Mouse (Mus musculus): ENCODE measurements around the gene Kcnip2. TPM values are rescaled to one million over a fixed set of nuclear protein-coding genes. Genes with fewer than 3 reads are reported as not detected.

The Kcnip2 gene
- polyA plus RNA-seq (2016; fragmentation: Nextera tagmentation; extraction: Ambion mirVana) = 0.71 and 0.86 TPM in 2 replicates

DNA sequence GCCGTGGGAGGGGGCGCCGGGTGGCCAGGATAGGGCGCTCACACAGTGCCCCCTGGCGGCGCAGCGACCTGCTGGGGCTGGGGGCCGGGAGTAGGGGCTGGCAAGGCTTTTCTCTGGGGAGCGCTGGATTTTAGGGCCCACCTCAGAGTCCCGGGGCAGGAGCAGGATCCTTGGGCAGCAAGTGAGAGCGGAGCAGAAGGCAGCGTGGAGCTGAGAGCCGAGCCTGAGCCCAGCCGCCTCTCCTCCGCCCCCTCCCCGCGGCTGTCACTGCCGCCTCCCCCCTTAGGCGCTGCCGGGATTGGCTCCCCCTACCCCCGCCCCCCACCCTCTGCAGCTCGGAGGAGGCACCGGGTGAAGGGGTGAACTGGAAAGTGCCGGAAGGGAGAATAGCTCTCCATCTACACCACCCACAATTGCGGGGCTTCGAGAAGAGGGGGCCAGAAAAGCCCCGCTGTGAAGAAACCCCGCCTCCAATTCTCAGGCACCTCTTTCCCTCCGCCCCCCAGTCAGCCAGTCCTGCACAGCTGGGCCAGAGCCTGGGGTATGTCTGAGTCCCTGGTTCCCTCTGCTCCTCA is at the start of gene Kcnip2:
Gene Kcnip2, minus strand, starts transcription at position 231 of the 575 bp plus-strand sequence.
- peak within 1 kb of the TSS; percentile 66 for H3K27ac ChIP-seq
- peak within 1 kb of the TSS; percentile 56 for H3K4me3 ChIP-seq
- peaks cover 68% of the 10 kb centered on the region for H3K4me1 ChIP-seq
- no peaks in the 10 kb centered on the region for H3K9me3 ChIP-seq
- peaks cover 72% of the 10 kb centered on the region for H3K27me3 ChIP-seq (ENCODE audit: poor library complexity, severe bottlenecking)
- DNase-seq (ENCODE audit: extremely low spot score, low spot score) = peak; percentile 39
- WGBS = under 1% methylated on average over 29 of the region's 29 CpGs
- H3K36me3 ChIP-seq (replicated peaks) = peaks cover 8% of the 10 kb centered on the region; the same call in 1 of the 2 replicates

DNA sequence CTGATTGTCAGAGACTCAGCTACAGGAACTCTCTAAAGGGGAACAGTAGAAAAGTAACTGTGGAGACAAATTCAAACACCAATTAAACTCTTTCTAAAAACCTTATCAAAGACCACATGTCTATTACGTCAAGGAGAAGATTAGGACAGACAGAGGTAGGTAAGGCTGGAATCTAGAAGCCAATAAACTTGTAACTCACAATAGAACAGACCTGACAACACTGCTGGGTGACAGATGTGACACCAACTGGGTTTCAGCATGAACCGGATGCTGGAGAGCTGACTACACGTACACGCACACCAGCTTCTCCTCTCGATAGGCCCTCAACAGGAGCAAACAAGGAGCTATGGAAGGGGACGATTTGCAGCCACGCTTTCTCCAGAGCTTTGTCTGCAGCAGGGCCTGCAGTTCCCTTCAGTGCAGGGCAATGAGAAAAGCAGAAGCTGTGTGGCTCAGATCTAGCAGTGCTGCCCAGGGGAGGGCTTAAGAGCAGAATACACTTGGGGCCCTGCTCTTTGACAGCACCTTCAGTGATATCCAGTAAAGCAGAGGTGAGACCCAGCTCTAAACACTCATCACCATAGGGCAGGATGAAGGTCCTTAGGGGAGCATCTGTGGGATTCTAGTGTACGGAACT is 39.5 kb upstream of the Kcnip2 start:
- H3K27me3 ChIP-seq (ENCODE audit: poor library complexity, severe bottlenecking) = no peaks in the 10 kb centered on the region
- H3K4me1 ChIP-seq = peaks cover 16% of the 10 kb centered on the region; the same call in 1 of the 2 replicates
- no peaks in the 10 kb centered on the region for H3K36me3 ChIP-seq (replicated peaks)
- no peaks in the 10 kb centered on the region for H3K9me3 ChIP-seq
- 79% methylated on average over 8 of the region's 8 CpGs for WGBS
- no peak for DNase-seq (ENCODE audit: extremely low spot score, low spot score)
- H3K27ac ChIP-seq = no peak overlapping the region
- no peak overlapping the region for H3K4me3 ChIP-seq

GRCm38 (mm10) chr19:45854521-45854920 is 38.7 kb upstream of the Kcnip2 start:
- no peak overlapping the region for H3K4me3 ChIP-seq
- no peaks in the 10 kb centered on the region for H3K36me3 ChIP-seq (replicated peaks)
- DNase-seq (ENCODE audit: extremely low spot score, low spot score) = no peak
- H3K9me3 ChIP-seq = no peaks in the 10 kb centered on the region
- WGBS = 83% methylated on average over 7 of the region's 7 CpGs
- peaks cover 16% of the 10 kb centered on the region; the same call in 1 of the 2 replicates for H3K4me1 ChIP-seq
- H3K27ac ChIP-seq = no peak overlapping the region
- H3K27me3 ChIP-seq (ENCODE audit: poor library complexity, severe bottlenecking) = no peaks in the 10 kb centered on the region

DNA sequence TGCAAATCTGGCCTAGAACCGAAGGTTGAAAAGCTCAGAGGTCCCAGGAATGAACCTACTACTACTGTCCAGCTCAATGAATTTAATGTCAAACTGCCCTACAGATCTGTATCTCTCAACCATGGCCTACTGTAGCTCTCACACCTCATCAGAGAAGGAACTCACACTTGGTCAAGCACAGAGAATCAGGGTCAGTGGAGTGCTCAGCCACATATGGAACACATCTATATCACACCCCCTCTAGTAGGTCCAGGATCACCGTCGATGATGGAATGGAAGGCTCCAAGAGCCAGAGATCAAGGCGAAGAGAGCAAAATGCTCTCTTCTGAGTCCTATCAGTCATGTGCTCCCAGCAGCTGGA is 31.9 kb upstream of the Kcnip2 start:
- Histone ChIP-seq H3K27me3 (ENCODE audit: poor library complexity, severe bottlenecking) (no peaks in the 10 kb centered on the region), H3K27ac (no peak overlapping the region)
- no peak for DNase-seq (ENCODE audit: extremely low spot score, low spot score)

DNA sequence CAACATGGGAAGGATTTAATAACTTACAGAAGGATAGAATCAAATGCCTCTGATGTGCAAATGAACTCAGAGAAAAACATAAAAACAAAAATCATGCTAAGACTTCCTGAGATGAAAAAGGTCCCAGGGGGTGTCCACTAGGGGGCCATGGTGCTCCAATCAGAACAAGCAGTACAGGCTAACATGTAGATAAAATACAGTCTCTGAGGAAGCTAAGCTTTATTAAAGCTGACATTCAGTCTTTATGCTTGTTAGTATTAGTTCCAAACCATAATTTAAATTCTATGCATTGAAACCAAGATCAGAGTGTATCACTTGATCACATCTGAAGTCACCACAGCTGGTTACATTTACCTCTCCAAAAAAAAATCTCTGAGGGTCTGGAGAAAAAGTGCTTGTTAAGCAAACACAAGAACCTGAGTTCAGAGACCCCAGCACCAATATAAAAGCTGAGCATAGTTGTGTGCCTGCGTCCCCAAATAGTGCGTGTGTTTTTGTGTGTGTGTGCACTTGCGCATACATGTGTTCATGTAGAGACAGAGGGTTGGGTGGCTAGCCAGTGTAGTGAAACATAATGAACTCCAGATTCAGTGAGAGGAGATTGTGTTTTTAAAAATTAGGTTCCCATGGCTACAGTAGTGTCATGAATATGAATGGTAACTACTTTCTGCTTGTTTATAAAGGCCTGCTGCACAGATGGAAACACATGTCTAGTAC is 31.3 kb upstream of the Kcnip2 start:
- Histone ChIP-seq H3K27ac (no peak overlapping the region), H3K36me3 (replicated peaks) (no peaks in the 10 kb centered on the region), H3K9me3 (no peaks in the 10 kb centered on the region), H3K4me3 (no peak overlapping the region), H3K4me1 (peaks cover 28% of the 10 kb centered on the region), H3K27me3 (ENCODE audit: poor library complexity, severe bottlenecking) (no peaks in the 10 kb centered on the region)
- WGBS = 98% methylated on average over 3 of the region's 3 CpGs
- DNase-seq (ENCODE audit: extremely low spot score, low spot score) = no peak

More for the DNA sequence above, 31.9 kb upstream of the Kcnip2 start:
- Histone ChIP-seq H3K4me3 (no peak overlapping the region), H3K36me3 (replicated peaks) (no peaks in the 10 kb centered on the region), H3K4me1 (peaks cover 28% of the 10 kb centered on the region), H3K9me3 (no peaks in the 10 kb centered on the region)
- WGBS = 96% methylated on average over 4 of the region's 4 CpGs

DNA sequence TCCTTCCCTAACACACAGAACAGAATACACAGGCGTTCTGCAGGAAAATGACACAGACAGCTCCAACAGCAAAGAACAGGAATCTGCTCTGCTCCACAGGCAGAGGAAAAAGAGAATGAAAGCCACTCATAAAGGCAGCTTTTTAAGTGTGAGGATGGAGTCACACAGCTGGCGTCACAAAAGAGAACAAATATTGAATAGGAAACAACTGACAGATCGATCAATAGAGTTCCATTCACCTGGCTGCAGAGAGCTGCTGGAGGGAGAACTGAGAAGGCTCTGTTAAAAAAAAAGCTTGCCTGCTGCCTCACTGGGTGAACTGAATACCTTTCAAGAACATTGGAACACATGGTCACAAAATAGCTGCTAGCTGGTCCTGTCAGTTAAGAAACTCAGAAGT is 28.3 kb upstream of the Kcnip2 start:
- Histone ChIP-seq H3K4me1 (peaks cover 25% of the 10 kb centered on the region), H3K4me3 (no peak overlapping the region), H3K36me3 (replicated peaks) (no peaks in the 10 kb centered on the region), H3K9me3 (no peaks in the 10 kb centered on the region), H3K27ac (no peak overlapping the region), H3K27me3 (ENCODE audit: poor library complexity, severe bottlenecking) (no peaks in the 10 kb centered on the region)
- DNase-seq (ENCODE audit: extremely low spot score, low spot score) = no peak
- 40% methylated on average over 3 of the region's 3 CpGs for WGBS

DNA sequence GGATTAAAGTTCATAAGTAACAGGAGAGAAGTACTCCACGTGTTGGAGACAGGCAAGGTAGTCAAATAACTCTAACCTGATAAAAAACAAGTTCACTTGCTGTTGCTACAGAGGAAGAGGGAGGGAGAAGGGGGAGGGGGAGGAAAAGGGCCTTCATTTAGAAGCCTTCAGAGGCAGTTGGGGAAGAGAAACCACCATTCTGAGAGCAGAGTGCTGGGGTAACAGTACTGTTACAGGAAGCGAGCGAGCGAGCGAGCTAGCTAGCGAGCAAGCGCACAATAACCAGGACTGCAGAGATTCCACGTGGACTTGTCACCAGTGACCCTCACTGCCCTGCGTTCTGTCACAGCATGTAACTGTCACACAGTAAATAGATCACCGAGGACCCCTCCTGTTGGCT is 27.6 kb upstream of the Kcnip2 start:
- Histone ChIP-seq H3K27ac (peak overlapping the region; percentile 8; the same call in 1 of the 2 replicates), H3K4me1 (peaks cover 25% of the 10 kb centered on the region), H3K4me3 (no peak overlapping the region), H3K36me3 (replicated peaks) (no peaks in the 10 kb centered on the region), H3K27me3 (ENCODE audit: poor library complexity, severe bottlenecking) (no peaks in the 10 kb centered on the region), H3K9me3 (no peaks in the 10 kb centered on the region)
- 36% methylated on average over 10 of the region's 10 CpGs for WGBS
- no peak for DNase-seq (ENCODE audit: extremely low spot score, low spot score)

- no peaks in the 10 kb centered on the region for H3K9me3 ChIP-seq
- no peak for DNase-seq (ENCODE audit: extremely low spot score, low spot score)
- H3K4me3 ChIP-seq = no peak overlapping the region
- H3K36me3 ChIP-seq (replicated peaks) = no peaks in the 10 kb centered on the region
- 87% methylated on average over 12 of the region's 12 CpGs for WGBS
- no peaks in the 10 kb centered on the region for H3K4me1 ChIP-seq
- no peaks in the 10 kb centered on the region for H3K27me3 ChIP-seq (ENCODE audit: poor library complexity, severe bottlenecking)
- H3K27ac ChIP-seq = no peak overlapping the region
Observed at GRCm38 (mm10) chr19:45837050-45837994, 21.5 kb upstream of the Kcnip2 start.

- no peaks in the 10 kb centered on the region for H3K36me3 ChIP-seq (replicated peaks)
- no peaks in the 10 kb centered on the region for H3K9me3 ChIP-seq
- no peak for DNase-seq (ENCODE audit: extremely low spot score, low spot score)
- no peaks in the 10 kb centered on the region for H3K4me1 ChIP-seq
- WGBS = 90% methylated on average over 10 of the region's 10 CpGs
- H3K27ac ChIP-seq = 0 out of 2 replicates have a peak overlapping the region, but pooled peaks have one; percentile 3
- no peak overlapping the region for H3K4me3 ChIP-seq
- H3K27me3 ChIP-seq (ENCODE audit: poor library complexity, severe bottlenecking) = no peaks in the 10 kb centered on the region
Observed at GRCm38 (mm10) chr19:45835490-45835889, 19.6 kb upstream of the Kcnip2 start.

DNA sequence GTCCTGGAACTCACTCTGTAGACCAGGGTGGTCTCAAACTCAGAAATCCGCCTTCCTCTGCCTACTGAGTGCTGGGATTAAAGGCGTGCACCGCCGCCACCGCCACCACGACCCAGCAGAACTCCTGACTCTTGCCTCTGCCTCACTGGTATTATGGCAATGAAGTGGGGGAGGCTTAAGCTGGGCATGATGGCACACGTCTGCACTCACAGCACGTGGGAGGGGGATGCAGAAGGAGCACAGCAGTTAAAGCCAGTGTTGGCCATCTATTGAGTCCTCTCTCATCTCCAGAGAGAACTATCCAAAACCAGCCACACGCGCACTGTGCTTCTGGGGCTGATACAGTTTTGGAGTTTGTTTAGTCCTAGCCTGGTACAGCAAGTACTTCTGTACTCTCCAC is 17.8 kb upstream of the Kcnip2 start:
- Histone ChIP-seq H3K4me3 (no peak overlapping the region), H3K36me3 (replicated peaks) (no peaks in the 10 kb centered on the region), H3K4me1 (no peaks in the 10 kb centered on the region), H3K9me3 (no peaks in the 10 kb centered on the region), H3K27ac (no peak overlapping the region), H3K27me3 (ENCODE audit: poor library complexity, severe bottlenecking) (no peaks in the 10 kb centered on the region)
- WGBS = 87% methylated on average over 10 of the region's 10 CpGs
- no peak for DNase-seq (ENCODE audit: extremely low spot score, low spot score)

DNA sequence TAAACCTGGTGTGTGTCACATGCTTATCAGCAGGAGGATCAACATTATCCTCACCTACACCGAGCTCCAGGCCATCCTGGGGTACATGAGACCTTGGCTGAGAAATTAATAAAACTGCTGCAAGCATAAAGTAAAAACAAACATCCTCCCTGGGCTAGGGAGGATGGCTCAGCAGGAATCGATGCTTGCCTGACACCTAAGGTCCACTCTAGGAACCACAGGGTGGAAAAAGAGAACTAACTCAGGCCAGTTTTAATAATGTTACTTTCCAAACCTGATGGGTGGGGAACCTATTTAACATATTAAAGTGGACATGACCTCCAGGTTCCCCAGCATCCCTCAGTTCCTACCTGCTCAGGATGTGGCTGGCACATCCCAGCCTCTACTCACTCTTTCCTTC is 14.8 kb upstream of the Kcnip2 start:
- peaks cover 5% of the 10 kb centered on the region; the same call in 1 of the 2 replicates for H3K36me3 ChIP-seq (replicated peaks)
- peaks cover 5% of the 10 kb centered on the region; the same call in 1 of the 2 replicates for H3K9me3 ChIP-seq
- no peaks in the 10 kb centered on the region for H3K27me3 ChIP-seq (ENCODE audit: poor library complexity, severe bottlenecking)
- WGBS = 80% methylated on average over 2 of the region's 2 CpGs
- no peak overlapping the region for H3K4me3 ChIP-seq
- no peaks in the 10 kb centered on the region for H3K4me1 ChIP-seq
- H3K27ac ChIP-seq = no peak overlapping the region
- DNase-seq (ENCODE audit: extremely low spot score, low spot score) = no peak

DNA sequence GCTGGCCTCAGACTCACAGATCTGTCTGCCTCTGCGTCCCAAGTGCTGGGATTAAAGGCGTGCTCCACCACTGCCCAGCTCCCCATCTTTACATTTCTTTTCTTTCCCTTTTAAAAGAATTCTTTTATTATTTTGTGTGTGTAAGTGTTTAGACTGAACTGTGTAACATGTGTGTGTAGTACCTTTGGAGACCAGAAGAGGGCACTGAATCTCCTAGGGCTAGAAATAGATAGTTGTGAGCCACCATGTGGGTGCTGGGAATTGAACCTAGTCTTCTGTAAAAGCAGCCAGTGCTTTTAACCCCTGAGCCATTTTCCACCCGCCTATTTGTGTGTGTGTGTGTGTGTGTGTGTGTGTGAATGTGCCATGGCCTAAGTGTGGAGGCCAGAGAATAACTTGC is 11.9 kb upstream of the Kcnip2 start:
- H3K27me3 ChIP-seq (ENCODE audit: poor library complexity, severe bottlenecking) = no peaks in the 10 kb centered on the region
- WGBS = 95% methylated on average over 3 of the region's 3 CpGs
- peaks cover 5% of the 10 kb centered on the region; the same call in 1 of the 2 replicates for H3K9me3 ChIP-seq
- peaks cover 5% of the 10 kb centered on the region; the same call in 1 of the 2 replicates for H3K36me3 ChIP-seq (replicated peaks)
- no peak overlapping the region for H3K27ac ChIP-seq
- DNase-seq (ENCODE audit: extremely low spot score, low spot score) = no peak
- no peak overlapping the region for H3K4me3 ChIP-seq
- no peaks in the 10 kb centered on the region for H3K4me1 ChIP-seq
